Mouse (Mus musculus) kidney, postnatal 14 days (tissue): ENCODE data around the gene 1700014D04Rik.
"Not testable (repeated sequence)": the region's sequence is repeated elsewhere in the genome, so short reads cannot be mapped to it uniquely, and the experiment has no call there.

Experiments
- DNase-seq: peaks from one replicate; pipeline ENCODE4 v3.0.0; 2022; ENCODE audit warnings: mixed read lengths

1700014D04Rik gene

GRCm38 (mm10) chr13:59734347-59734746, 12.2 kb downstream of the 1700014D04Rik start:
- not testable (repeated sequence) for DNase-seq

GRCm38 (mm10) chr13:59733936-59734335, 12.6 kb downstream of the 1700014D04Rik start:
- no peak for DNase-seq

DNA sequence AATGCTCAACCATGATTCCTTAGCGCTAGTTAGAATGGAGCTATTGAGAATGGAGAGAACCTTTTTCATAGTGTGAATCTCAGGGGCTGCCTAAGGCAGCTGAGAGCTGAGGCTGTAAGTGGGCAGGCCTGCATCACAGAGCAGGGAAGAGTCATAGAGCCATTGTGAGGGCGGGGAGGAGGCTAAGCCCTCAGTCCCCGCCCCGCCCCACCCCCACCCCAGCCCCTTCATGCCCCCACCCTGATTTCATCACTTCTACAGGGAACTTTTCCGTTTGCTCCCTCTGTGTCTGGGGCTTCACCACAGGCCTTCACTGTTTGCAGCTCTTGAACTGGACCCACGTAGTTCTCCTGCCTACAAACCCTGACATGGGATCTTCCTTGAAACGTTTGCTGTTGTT, 14.9 kb downstream of the 1700014D04Rik start, which contains the start of gene Spata31d1d:
Gene Spata31d1d (minus strand): TSS at position 101 of the 400 bp plus-strand sequence.
- DNase-seq: no peak

DNA sequence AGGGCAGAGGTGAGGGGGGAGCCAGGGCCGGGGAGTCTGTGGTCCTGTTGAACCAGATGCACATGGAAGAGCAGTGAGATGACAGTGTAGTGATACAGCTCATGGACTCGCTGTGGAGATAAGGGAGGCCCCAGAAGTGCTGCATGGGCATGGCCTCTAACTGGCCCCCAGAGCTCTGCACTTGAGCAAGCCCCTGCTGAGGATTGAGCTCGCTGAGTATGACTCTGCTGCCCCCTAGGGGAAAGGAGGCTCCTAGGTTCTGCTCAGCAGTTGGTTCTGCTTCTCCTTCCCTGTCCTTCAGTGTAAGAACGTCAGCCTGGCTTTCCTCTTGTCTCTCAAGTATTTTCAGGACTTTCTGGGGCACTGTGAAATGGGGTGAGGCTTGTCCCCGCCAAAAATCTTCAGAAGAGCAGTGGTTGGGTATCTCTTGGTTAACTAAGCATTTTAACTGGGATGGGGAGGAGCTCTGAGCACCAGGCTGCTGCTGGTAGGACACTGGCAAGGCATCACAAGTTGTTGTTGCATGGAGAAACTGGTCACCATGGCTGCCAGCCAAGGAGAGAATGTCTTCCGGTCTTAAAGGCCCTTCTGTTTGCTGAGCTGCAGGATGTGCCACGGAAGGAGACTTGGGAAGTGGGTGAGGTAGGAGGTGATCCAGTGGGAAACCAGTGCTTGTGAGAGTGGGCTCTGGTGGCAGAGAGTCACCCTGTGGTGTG, 18.0 kb downstream of the 1700014D04Rik start:
- peak; percentile 85 for DNase-seq

GRCm38 (mm10) chr13:59726139-59726867, 20.2 kb downstream of the 1700014D04Rik start:
- DNase-seq: no peak

- not testable (repeated sequence) for DNase-seq
Measured at GRCm38 (mm10) chr13:59722089-59722488, 24.5 kb downstream of the 1700014D04Rik start.

GRCm38 (mm10) chr13:59719475-59719874, 27.1 kb downstream of the 1700014D04Rik start:
- DNase-seq: no peak

- peak; percentile 35 for DNase-seq
Measured at GRCm38 (mm10) chr13:59718857-59719440, 27.6 kb downstream of the 1700014D04Rik start.

DNA sequence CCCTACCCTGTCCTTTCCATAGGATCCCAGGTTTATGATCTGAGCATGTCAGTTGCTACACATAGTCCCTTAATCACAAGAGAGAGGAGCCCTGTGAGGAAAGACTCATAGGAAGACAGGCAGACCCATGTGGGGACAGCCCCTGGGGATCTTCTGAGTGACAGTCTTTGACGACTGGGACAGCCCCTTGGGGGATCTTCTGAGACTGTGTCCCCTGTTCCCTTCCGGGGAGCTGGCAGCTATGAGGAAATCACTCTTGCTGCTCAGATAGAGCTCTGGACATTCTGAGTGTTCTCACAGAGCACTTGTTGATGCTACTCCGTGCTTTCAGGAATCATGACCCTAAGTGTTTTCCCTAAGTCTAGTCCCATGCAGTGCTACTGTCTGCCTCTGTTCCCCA, 32.8 kb downstream of the 1700014D04Rik start:
- no peak for DNase-seq

GRCm38 (mm10) chr13:59711984-59712383, 34.6 kb downstream of the 1700014D04Rik start, which contains the start of gene Spata31d1b:
Spata31d1b (plus strand) TSS chr13:59712284.
- not testable (repeated sequence) for DNase-seq

DNA sequence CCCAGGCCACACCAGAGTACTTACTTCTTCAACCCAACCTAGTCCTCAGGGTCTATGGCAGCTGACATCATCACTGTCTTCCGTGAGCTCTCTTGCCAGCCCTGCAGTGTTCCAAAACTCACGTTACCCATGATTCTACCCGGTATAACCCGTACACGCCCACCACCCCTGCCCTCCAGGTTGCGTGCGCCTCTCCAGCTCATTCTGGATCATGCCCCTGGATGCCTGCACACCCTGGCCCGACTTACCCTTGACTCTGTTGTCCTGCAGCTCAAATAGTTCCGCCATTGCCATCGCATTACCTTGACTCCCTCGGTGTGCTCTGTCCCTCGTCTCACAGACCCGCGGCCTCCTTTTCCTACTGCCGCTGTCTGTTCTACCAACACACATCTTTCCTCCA, 36.3 kb downstream of the 1700014D04Rik start, which contains the start of gene Spata31d1a:
Gene Spata31d1a (minus strand): TSS at position 101 of the 400 bp plus-strand sequence.
- DNase-seq: no peak

GRCm38 (mm10) chr13:59704562-59704961, 42.0 kb downstream of the 1700014D04Rik start:
- peak; percentile 57 for DNase-seq

DNA sequence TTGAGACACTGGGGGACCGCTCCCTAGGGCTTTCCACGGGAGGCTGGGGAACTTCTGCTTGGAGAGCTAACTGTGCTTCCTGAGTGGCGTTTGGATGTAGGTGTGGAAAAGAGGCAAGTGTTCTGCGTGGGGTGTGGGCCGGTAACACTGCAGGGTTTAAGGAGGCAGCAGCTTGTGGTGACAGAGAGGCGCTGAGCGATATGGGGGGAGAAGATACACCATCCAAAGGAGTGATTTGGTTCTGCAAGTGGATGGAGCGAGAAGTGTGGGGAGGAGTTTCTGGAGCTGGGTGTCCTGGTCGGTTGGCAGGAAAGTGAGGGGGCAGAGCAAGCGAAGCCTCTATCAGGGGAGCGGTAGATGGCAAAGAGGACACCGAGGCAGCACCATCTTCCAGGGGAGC, 43.0 kb downstream of the 1700014D04Rik start:
- no peak for DNase-seq

GRCm38 (mm10) chr13:59700137-59700536, 46.4 kb downstream of the 1700014D04Rik start:
- DNase-seq: peak; percentile 12

- DNase-seq: no peak
Measured at GRCm38 (mm10) chr13:59699131-59699530, 47.4 kb downstream of the 1700014D04Rik start.

DNA sequence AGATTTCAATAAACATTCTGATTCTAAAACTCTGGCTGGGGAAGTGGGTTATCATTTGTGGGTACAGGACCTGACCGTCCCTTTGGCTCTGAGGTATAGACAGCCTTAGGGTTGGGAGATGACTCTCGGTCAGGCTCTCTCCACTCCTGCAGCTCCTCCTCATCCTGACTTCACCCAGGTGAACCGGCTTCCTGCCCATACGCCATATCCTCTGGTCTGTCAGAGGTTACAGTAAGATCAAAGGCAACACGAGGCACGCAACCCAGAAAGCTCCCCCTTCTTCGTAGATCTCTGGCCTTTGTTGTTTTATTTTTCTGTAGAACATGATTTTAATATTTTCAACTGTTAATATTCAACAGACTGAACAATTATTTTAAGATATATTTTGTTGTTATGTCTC, 50.8 kb downstream of the 1700014D04Rik start:
- no peak for DNase-seq

DNA sequence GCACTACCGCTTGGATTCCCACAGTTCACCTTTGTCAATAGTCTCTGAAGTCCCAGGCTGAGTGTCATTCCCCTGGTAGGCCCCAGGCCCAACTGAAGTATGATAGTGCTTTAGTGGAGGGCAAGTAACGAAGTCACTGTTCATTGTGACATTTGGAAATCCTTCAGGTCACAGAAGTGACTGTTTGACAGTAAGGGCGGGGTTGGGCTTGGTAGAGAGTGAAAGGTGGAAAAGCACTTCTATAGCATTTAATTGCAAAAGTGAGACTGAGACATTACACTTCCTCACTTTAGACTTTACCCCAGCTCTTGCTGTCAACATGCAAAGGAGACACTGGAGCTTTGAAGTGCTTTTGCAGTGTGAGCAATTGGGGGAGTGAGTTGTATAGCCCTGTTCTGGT, 52.5 kb downstream of the 1700014D04Rik start, which contains the start of gene 4921517D22Rik:
Gene 4921517D22Rik (minus strand): TSS at position 101 of the 400 bp plus-strand sequence.
- no peak for DNase-seq

GRCm38 (mm10) chr13:59691478-59691877, 55.1 kb downstream of the 1700014D04Rik start:
- DNase-seq: no peak
